Mouse (Mus musculus) heart, embryonic 16.5 days (tissue): ENCODE data around the gene Ptger2. TPM values are rescaled to one million over a fixed set of nuclear protein-coding genes. Genes with fewer than 3 reads are reported as not detected.

Source experiments
- ATAC-seq: fragments of 200-750 bp; cut with Nextera tagmentation; replicated peaks from 2 replicates; pipeline ENCODE4 v1.8.0; 2017; ENCODE audit warnings: moderate number of reproducible peaks; ENCODE audit not compliant: insufficient read depth, low FRiP score; ENCODE audit errors: extremely low read depth
- H3K27ac ChIP-seq: fragments of 300-500 bp; sonication (generic); 2 replicates; pipeline ENCODE4 v1.5.1; 2014; ENCODE audit warnings: mild to moderate bottlenecking, low read length, control low read depth, moderate library complexity
- H3K27me3 ChIP-seq: fragments of 300-500 bp; sonication (generic); 2 replicates; pipeline ENCODE4 v1.6.1; 2014; ENCODE audit warnings: low read length, mixed read lengths; ENCODE audit not compliant: control insufficient read depth, insufficient read depth
- H3K36me3 ChIP-seq: fragments of 300-500 bp; sonication (generic); 2 replicates; pipeline ENCODE4 v1.6.1; 2014; ENCODE audit not compliant: control insufficient read depth, insufficient read depth
- H3K4me1 ChIP-seq: fragments of 300-500 bp; sonication (generic); 2 replicates; pipeline ENCODE4 v1.6.1; 2014; ENCODE audit warnings: low read length, mixed read lengths; ENCODE audit not compliant: control insufficient read depth, insufficient read depth
- H3K4me2 ChIP-seq: fragments of 300-500 bp; sonication (generic); 2 replicates; pipeline ENCODE4 v1.6.1; 2014; ENCODE audit warnings: low read depth, mild to moderate bottlenecking, control low read depth, low read length
- H3K4me3 ChIP-seq: fragments of 300-500 bp; sonication (generic); 2 replicates; pipeline ENCODE4 v1.5.1; 2014; ENCODE audit warnings: mild to moderate bottlenecking, control low read depth, low read length
- H3K9ac ChIP-seq: fragments of 300-500 bp; sonication (generic); 2 replicates; pipeline ENCODE4 v1.6.1; 2014; ENCODE audit warnings: low read length, control low read depth
- H3K9me3 ChIP-seq: fragments of 300-500 bp; sonication (generic); replicated peaks from 2 replicates; pipeline ENCODE4 v1.6.1; 2016; ENCODE audit warnings: low read length; ENCODE audit not compliant: control insufficient read depth
- WGBS: fragments of 180-500 bp; shearing (Covaris S2); extraction: QIAGEN DNeasy Blood & Tissue Kit; methylation state at CpG from one replicate; pipeline ENCODE4 v1.1.7; 2014; 5-methylcytosine and 5-hydroxymethylcytosine counted together
- polyA plus RNA-seq: library from polyadenylated mRNA; unstranded; fragments of >200 nt; fragmentation: Nextera tagmentation; extraction: Ambion mirVana; gene quantifications from 2 replicates; pipeline ENCODE4 v1.2.1, GENCODE M21; 2015

Ptger2 gene
- polyA plus RNA-seq, 1 experiment from 2014 or later: 0.18 TPM

DNA sequence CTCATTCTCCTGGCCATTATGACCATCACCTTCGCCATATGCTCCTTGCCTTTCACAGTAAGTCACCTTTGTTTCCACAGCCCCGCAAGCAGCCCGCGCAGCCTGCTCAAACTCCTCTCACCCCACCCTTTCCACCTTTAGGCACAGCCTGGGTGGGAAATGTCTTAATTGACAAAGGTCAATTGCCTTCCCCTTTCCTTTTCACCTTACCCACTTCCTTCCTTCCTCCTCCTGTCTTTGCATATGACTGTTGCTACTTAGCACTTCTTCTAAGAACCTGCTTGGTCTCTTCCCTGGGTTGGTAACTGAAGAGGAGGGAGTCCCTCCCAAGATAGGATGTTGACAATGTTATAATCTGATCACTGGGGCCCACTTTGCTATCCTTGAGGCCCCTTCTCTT is 1.8 kb downstream of the Ptger2 start:
- 40% methylated on average over 4 of the region's 4 CpGs for WGBS
- no peaks in the 10 kb centered on the region for H3K36me3 ChIP-seq
- H3K9ac ChIP-seq: no peak overlapping the region
- peak overlapping the region; percentile 56 for H3K4me3 ChIP-seq
- H3K4me1 ChIP-seq: peaks cover 6% of the 10 kb centered on the region
- no peaks in the 10 kb centered on the region for H3K9me3 ChIP-seq
- ATAC-seq: no peak
- H3K27ac ChIP-seq: no peak overlapping the region
- peaks cover 8% of the 10 kb centered on the region for H3K27me3 ChIP-seq
- peak overlapping the region; percentile 80 for H3K4me2 ChIP-seq

DNA sequence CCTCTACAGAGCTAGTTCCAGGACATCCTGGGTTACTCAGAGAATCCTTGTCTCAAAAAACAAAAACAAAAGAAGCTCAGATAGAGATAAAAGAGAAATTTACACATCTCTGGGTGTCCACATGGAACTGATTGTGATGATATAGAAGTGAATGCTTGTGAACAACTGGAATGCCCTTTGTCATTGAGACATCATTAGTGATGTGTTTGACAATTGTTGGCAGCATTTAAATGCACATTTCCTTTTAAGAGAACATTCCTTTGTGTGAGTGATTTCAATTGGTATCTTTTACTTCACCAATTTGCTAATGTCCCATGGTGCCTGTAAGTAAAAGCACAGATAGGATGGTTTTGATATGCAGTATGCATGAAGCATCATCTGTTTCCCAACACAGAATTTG is 6.3 kb downstream of the Ptger2 start:
- Histone ChIP-seq H3K27me3 (peaks cover 8% of the 10 kb centered on the region), H3K9me3 (no peaks in the 10 kb centered on the region), H3K36me3 (no peaks in the 10 kb centered on the region), H3K4me2 (no peak overlapping the region), H3K27ac (no peak overlapping the region), H3K4me1 (peaks cover 3% of the 10 kb centered on the region; the same call in 1 of the 2 replicates), H3K9ac (no peak overlapping the region), H3K4me3 (no peak overlapping the region)
- ATAC-seq: no peak

DNA sequence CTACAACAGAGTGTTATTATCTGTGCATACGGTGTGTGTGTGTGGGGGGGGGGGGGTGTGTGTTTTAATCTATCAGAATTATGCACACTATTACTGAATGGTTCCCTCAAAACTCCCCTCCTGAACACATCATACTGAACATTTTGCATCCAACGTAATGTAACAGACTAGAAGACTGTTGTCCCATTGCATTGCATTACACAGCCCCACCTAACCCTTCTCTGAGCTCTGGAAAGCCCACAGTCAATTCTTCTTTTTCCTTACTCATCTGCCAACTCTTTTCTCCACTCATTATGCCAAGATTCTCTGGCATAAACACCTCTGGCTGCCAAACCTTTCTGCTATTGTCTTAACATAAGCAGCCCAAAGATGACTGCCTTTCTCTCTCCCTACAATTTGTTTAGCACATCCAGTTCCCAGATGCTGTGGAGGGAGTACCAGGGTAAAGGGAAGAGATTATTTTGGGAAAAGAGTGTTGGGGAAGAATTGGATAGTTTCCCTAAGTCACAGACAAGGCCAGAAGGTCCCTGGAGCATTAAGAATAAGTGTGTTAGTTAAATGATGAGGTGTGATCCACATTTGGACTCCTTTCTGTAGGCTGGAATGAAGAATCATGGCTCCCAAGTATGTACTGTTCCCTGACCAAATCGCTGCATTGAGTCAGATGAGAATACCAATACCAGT is 12.2 kb downstream of the Ptger2 start:
- H3K9me3 ChIP-seq: no peaks in the 10 kb centered on the region
- no peak for ATAC-seq
- no peak overlapping the region for H3K27ac ChIP-seq
- no peak overlapping the region for H3K4me2 ChIP-seq
- 66% methylated on average over 3 of the region's 3 CpGs for WGBS
- H3K4me1 ChIP-seq: no peaks in the 10 kb centered on the region
- H3K36me3 ChIP-seq: no peaks in the 10 kb centered on the region
- H3K4me3 ChIP-seq: no peak overlapping the region
- H3K27me3 ChIP-seq: no peaks in the 10 kb centered on the region
- no peak overlapping the region for H3K9ac ChIP-seq

DNA sequence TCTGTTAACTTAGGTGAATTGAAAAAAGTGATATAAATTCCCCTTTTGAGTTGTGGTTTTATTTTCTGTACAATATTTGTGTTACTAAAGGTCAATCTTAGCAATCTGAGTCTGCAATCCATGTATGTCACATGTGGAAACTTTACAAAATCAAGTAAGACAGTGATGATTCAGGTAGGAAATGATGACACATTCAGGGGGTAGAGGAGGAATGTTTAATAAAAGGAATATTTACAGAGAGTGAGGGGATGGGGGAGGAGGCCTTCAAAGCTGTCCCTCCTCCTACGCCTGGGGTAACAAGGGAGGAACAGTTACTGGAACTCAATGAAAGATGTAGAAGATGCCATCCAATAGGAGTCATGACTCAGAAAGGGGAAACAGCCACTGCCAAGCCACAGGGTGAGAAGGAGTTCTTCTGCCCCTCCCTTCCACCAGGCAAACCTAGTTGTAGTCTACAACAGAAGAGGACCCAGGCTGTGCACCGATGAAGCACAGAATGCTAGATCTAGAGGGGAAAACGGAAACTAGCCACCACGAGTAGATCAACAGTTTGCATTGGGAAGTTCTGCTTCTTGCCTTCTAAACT is 17.8 kb downstream of the Ptger2 start:
- no peaks in the 10 kb centered on the region for H3K4me1 ChIP-seq
- H3K4me2 ChIP-seq: no peak overlapping the region
- no peak overlapping the region for H3K4me3 ChIP-seq
- WGBS: 67% methylated on average over 4 of the region's 4 CpGs
- no peaks in the 10 kb centered on the region for H3K27me3 ChIP-seq
- no peaks in the 10 kb centered on the region for H3K36me3 ChIP-seq
- no peak for ATAC-seq
- H3K27ac ChIP-seq: no peak overlapping the region
- no peak overlapping the region for H3K9ac ChIP-seq
- H3K9me3 ChIP-seq: no peaks in the 10 kb centered on the region

DNA sequence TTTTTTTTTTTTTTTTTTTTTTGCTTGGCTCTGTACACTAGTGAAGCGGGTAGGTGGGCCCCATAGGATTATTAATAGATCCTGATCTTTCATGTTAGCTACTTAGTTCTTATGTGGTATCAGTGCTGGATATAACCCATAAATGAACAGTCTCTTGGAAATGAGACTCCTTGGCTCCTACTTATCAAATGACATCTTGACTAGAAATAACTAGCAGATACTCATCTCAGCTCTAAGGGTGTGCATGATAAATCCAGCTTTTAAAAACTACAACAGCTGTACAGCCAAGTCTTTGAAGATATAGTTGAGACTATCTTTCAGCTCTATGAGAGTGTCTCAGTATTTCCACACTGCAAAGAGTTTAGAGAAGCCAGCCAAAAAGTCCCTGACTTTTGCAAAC is 21.2 kb downstream of the Ptger2 start:
- WGBS: 53% methylated on average over 1 of the region's 1 CpGs
- Histone ChIP-seq H3K27me3 (no peaks in the 10 kb centered on the region), H3K4me3 (no peak overlapping the region), H3K27ac (no peak overlapping the region), H3K36me3 (no peaks in the 10 kb centered on the region), H3K4me1 (no peaks in the 10 kb centered on the region), H3K4me2 (no peak overlapping the region), H3K9ac (no peak overlapping the region), H3K9me3 (no peaks in the 10 kb centered on the region)
- ATAC-seq: no peak

DNA sequence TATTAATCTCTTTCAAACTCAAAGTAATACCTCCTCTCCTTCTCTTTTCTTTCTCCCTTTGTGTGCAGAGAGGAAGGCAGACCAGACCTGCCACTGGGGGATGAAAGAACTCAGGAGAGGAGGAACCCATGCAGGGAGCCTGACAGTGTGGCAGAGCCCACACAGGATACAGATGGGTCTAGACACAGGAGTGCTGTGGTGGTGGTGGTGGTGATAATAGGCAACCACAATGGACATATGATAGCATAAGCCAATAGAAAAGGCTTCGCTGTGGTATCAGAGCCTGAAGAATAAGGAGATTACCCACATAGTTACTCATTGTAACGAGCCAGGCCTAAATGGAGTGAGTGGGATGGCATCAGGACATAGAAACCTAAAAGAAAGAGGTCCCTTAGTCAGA is 23.3 kb downstream of the Ptger2 start:
- Histone ChIP-seq H3K36me3 (no peaks in the 10 kb centered on the region), H3K27ac (no peak overlapping the region), H3K4me2 (no peak overlapping the region), H3K4me3 (no peak overlapping the region), H3K27me3 (no peaks in the 10 kb centered on the region), H3K4me1 (no peaks in the 10 kb centered on the region), H3K9ac (no peak overlapping the region), H3K9me3 (no peaks in the 10 kb centered on the region)
- WGBS: 70% methylated on average over 2 of the region's 2 CpGs
- ATAC-seq: no peak

DNA sequence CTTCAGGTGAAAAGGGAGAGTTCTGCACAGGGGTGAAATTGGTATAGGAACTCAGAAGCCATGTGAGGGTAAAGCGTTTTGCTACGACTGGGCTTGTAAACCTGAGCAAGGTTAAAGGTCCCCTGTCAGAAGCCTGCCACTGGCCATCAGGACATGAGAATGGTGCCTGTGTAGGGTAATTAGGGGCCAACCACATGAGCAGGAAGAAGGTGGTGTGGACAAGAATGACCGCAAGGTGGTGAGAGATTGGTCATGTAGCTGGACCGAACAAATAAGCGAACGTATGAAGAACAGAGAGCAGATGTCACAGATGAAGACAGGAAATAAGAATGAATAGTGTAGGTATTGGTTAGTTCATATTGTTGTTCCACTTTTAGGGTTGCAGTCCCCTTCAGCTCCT is 23.7 kb downstream of the Ptger2 start:
- 92% methylated on average over 6 of the region's 6 CpGs for WGBS

DNA sequence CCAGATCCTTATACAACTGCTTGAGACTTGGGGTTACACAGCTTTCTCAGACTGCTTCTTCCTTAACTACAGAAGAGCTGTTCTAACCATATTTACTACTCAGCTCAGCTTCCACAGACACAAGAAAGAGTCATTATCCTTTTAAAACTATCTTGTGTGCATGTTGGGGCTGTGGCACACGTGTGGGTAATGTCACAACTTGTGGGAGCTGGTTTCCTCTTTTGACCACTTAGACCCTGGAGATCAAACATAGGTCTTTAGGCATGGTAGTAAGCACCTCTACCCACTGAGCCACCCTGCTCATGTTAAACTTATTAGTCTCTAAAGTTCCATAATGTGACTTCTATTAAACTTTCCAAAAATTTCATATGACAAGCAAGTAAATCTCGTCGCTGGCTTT is 33.6 kb downstream of the Ptger2 start:
- 78% methylated on average over 3 of the region's 3 CpGs for WGBS
- no peak for ATAC-seq
- H3K36me3 ChIP-seq: no peaks in the 10 kb centered on the region
- H3K27me3 ChIP-seq: no peaks in the 10 kb centered on the region
- H3K4me2 ChIP-seq: no peak overlapping the region
- no peak overlapping the region for H3K9ac ChIP-seq
- no peak overlapping the region for H3K4me3 ChIP-seq
- H3K9me3 ChIP-seq: no peaks in the 10 kb centered on the region
- no peaks in the 10 kb centered on the region for H3K4me1 ChIP-seq
- H3K27ac ChIP-seq: no peak overlapping the region

More for the DNA sequence above, 23.7 kb downstream of the Ptger2 start:
- no peak overlapping the region for H3K27ac ChIP-seq
- no peaks in the 10 kb centered on the region for H3K9me3 ChIP-seq
- no peaks in the 10 kb centered on the region for H3K27me3 ChIP-seq
- no peaks in the 10 kb centered on the region for H3K36me3 ChIP-seq
- no peak for ATAC-seq
- no peak overlapping the region for H3K4me2 ChIP-seq
- H3K4me3 ChIP-seq: no peak overlapping the region
- H3K4me1 ChIP-seq: no peaks in the 10 kb centered on the region
- no peak overlapping the region for H3K9ac ChIP-seq

DNA sequence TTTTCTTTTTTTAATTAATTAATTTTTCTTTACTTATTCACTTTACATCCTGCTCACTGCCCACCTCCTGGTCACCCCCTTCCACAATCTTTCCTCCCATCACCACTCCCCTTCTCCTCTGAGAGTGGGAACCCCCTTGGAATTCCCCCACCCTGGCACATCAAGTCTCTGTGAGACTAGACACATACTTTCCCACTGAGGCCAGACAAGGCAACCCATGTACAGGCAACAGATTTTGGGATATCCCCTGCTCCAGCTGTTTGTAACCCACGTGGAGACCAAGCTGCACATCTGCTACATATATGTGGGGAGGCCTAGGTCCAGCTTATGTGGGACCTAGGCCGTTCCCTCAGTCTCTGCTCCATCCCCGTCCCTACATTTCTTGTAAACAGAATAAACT is 46.3 kb downstream of the Ptger2 start:
- no peak overlapping the region for H3K4me2 ChIP-seq
- ATAC-seq: no peak
- H3K4me1 ChIP-seq: no peaks in the 10 kb centered on the region
- H3K27ac ChIP-seq: no peak overlapping the region
- 77% methylated on average over 3 of the region's 3 CpGs for WGBS
- no peaks in the 10 kb centered on the region for H3K36me3 ChIP-seq
- no peak overlapping the region for H3K9ac ChIP-seq
- H3K9me3 ChIP-seq: no peaks in the 10 kb centered on the region
- H3K4me3 ChIP-seq: no peak overlapping the region
- no peaks in the 10 kb centered on the region for H3K27me3 ChIP-seq
